Mouse (Mus musculus) ES-E14 (cell line): ENCODE measurements at regions not wholly inside any gene's neighbourhood (a gene's known extent, or its start where the extent isn't known, plus 50 kb on each side); places are given as distances from the start of the nearest gene placed in this dataset.

ENCODE experiments used
- CHD2 ChIP-seq: IDR thresholded peaks from 2 replicates; pipeline ENCODE4 v1.6.1; 2014; ENCODE audit warnings: mild to moderate bottlenecking, low read depth, low read length, inconsistent platforms
- ZC3H11A ChIP-seq: IDR thresholded peaks from 2 replicates; pipeline ENCODE4 v1.6.1; 2012; ENCODE audit warnings: low read depth, mild to moderate bottlenecking, inconsistent platforms, low read length, borderline replicate concordance

DNA sequence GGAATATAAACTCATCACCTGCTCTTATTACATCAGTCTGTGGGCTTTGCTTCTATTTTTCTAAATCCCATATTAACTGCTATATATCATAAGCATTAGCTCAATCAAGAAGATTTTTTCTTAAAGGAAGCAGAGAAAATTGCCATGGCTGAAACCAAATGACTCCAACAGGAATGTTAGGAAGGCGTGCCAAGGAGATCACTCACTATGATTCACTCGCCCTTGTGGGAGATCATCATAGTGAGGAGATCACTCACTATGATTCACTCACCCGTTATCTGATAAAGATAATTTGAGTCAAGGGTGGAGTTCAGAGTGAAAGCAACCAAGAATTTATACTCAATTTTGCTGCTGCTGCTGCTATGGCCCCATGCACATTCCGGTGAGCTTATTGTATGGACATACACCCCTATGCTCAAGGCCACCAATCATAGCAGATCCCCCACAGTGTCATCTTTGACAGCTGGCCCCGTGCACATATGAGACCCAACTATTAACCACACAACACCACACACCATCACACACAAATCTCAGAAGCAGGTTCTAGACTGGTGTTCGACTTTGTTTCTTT, 63.8 kb upstream of the Fer start:
- TF ChIP-seq ZC3H11A (no peak), CHD2 (no peak)
